Mouse (Mus musculus) testis, adult 2 months (tissue): ENCODE results near the gene Borcs5. TPM values are rescaled to one million over a fixed set of nuclear protein-coding genes. Genes with fewer than 3 reads are reported as not detected.

ENCODE experiments used
- H3K27ac ChIP-seq: fragments of 200-500 bp; 2 replicates; pipeline ENCODE4 v1.5.1; 2012; ENCODE audit warnings: low read depth, low read length; ENCODE audit not compliant: control insufficient read depth, insufficient read depth
- H3K27me3 ChIP-seq: fragments of 200-500 bp; 2 replicates; pipeline ENCODE4 v1.6.1; 2012; ENCODE audit warnings: mild to moderate bottlenecking, low read length, moderate library complexity; ENCODE audit not compliant: control insufficient read depth, insufficient read depth
- H3K36me3 ChIP-seq: fragments of 200-500 bp; 2 replicates; pipeline ENCODE4 v1.6.1; 2012; ENCODE audit warnings: mild to moderate bottlenecking, low read length; ENCODE audit not compliant: control insufficient read depth, insufficient read depth
- H3K4me1 ChIP-seq: fragments of 200-500 bp; 2 replicates; pipeline ENCODE4 v1.6.1; 2012; ENCODE audit warnings: low read length; ENCODE audit not compliant: control insufficient read depth, insufficient read depth
- H3K4me3 ChIP-seq: fragments of 200-500 bp; 2 replicates; pipeline ENCODE4 v1.5.1; 2012; ENCODE audit warnings: low read depth, mild to moderate bottlenecking, low read length, moderate library complexity, mixed read lengths; ENCODE audit not compliant: control insufficient read depth
- CTCF ChIP-seq: fragments of 200-500 bp; IDR thresholded peaks from 2 replicates; pipeline ENCODE4 v1.5.1; 2012; ENCODE audit warnings: low read depth, mild to moderate bottlenecking, inconsistent platforms, low read length, moderate library complexity; ENCODE audit not compliant: control insufficient read depth, insufficient read depth, insufficient replicate concordance
- POLR2A ChIP-seq: fragments of 200-500 bp; IDR thresholded peaks from 2 replicates; pipeline ENCODE4 v1.6.1; 2012; ENCODE audit warnings: low read depth, mild to moderate bottlenecking, inconsistent platforms, low read length, moderate library complexity; ENCODE audit not compliant: control insufficient read depth
- polyA plus RNA-seq: library from polyadenylated mRNA; depleted of rRNA; stranded (reverse); fragments of >200 nt; gene quantifications from 2 replicates; pipeline ENCODE4 v1.2.3, GENCODE M21; 2012

The Borcs5 gene
- polyA plus RNA-seq, 1 experiment = 7.9 TPM

- Histone ChIP-seq H3K36me3 (no peaks in the 10 kb centered on the region; the same call in 1 of the 2 replicates), H3K4me3 (no peak overlapping the region), H3K27ac (no peak overlapping the region), H3K4me1 (no peaks in the 10 kb centered on the region), H3K27me3 (no peaks in the 10 kb centered on the region)
- TF ChIP-seq POLR2A (no peak), CTCF (0 out of 2 replicates have a peak, but pooled peaks have one; percentile 0)
These were observed 79.4 kb downstream of the Borcs5 start for GRCm38 (mm10) chr6:134718668-134719065.

DNA sequence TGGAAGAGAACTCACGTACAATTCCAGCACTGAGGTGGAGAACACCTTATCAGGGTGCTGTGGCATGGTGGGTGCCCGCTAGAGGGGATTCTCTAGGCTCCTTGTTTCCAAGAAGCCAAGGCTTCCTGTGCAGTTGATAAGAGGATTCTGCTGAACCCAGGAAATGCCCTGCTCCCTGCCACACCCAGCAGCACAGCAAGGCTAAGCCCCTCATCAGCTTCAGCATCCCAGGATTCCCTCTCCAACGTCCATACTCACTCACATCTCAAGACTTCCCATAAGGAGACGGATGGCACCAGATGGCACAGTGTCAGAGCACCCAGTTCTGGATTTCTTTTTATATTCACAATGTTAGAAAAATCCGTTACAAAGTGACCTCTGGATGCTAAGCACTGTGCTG lies 79.8 kb downstream of the Borcs5 start:
- no peak for TF ChIP-seq POLR2A
- H3K27me3 ChIP-seq = no peaks in the 10 kb centered on the region
- H3K4me3 ChIP-seq = no peak overlapping the region
- H3K27ac ChIP-seq = no peak overlapping the region
- H3K4me1 ChIP-seq = no peaks in the 10 kb centered on the region
- no peaks in the 10 kb centered on the region; the same call in 1 of the 2 replicates for H3K36me3 ChIP-seq

DNA sequence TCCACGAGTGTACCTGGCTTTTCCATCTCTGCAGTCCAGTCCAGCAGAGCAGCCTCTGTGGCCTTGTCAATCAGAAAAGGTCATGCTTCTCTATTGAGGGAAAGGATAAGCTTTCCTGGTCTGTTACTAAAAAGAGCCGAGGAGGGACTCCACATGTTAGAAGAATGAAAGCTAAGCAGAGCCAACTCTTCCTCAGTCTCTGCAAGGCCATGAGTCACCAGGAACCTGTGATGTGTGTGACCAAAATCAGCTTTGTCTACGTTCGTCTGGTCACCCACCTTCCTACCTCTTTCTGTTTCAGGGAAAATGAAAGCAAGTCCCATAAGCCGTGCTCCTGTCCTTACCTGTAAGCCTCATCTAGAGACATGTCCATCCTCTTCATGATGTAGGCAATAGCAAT lies 80.8 kb downstream of the Borcs5 start:
- TF ChIP-seq POLR2A = no peak
- no peak for TF ChIP-seq CTCF
- Histone ChIP-seq H3K27me3 (no peaks in the 10 kb centered on the region), H3K4me1 (no peaks in the 10 kb centered on the region), H3K36me3 (no peaks in the 10 kb centered on the region; the same call in 1 of the 2 replicates), H3K4me3 (no peak overlapping the region), H3K27ac (no peak overlapping the region)

DNA sequence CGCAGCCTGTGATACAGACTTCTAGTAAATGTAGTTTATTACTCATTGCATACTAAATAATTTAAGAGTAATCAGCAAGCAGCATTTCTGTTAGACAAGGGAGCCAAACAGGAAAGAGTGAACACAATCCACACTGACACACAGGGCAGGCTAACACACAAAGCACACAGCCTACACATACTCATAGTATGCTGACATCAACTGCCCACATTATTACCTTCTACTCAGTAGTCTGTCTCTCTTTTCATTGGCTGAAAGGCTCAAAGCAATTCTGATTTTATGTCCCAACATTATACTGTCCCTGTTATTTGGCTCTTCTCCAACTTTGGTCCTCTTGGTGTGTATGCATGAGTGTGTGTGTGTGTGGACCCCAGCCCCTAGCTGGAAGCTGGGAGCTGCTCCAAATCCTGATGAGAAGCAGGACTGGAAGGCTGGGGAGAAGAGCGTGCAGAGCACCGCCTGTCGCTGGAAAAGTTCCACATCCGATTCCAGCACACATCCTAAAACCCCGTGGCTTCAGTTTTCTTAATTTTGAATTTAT lies 82.5 kb downstream of the Borcs5 start:
- Histone ChIP-seq H3K36me3 (no peaks in the 10 kb centered on the region; the same call in 1 of the 2 replicates), H3K27ac (no peak overlapping the region), H3K4me1 (no peaks in the 10 kb centered on the region), H3K27me3 (no peaks in the 10 kb centered on the region), H3K4me3 (no peak overlapping the region)
- TF ChIP-seq POLR2A (no peak), CTCF (no peak)

DNA sequence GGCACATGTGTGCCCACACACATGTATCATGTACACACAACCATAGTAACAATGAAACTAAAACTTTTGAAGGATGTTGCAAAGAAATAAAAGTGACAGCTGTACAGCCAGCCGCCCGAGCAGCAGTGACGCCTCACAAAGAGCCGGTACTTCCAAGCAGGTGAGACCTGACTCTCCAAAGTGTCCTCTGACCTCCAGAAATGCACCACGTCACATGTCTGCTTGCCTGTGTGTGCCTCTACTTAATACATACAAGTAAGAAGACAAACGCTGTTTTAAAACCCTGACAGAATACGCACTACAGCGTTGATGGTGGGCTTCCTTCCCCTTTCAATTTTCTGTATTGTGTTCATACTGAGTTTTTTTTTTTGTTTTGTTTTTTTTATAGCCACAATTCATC lies 83.6 kb downstream of the Borcs5 start:
- Histone ChIP-seq H3K27me3 (no peaks in the 10 kb centered on the region), H3K4me1 (no peaks in the 10 kb centered on the region), H3K36me3 (no peaks in the 10 kb centered on the region; the same call in 1 of the 2 replicates), H3K4me3 (no peak overlapping the region), H3K27ac (no peak overlapping the region)
- no peak for TF ChIP-seq CTCF
- no peak for TF ChIP-seq POLR2A

DNA sequence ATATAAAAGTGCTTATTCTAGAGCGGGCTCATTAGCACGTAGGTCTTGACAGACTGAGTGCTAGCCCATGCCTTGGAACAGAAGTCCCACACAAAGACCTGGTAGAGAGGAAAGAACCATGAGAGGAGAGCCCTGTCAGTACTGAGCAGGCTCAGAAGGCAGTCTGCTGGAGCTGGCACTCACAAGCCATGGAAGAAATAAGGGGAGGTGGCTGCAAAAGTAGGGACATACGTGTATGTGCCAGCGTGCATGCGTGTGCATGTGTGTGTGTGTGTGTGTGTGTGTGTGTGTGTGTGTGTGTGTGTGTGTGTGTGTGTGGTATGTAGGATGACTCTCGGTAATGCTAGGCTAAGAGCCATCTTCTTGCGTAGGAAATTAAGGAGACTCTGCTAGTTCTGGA lies 84.0 kb downstream of the Borcs5 start:
- Histone ChIP-seq H3K36me3 (no peaks in the 10 kb centered on the region; the same call in 1 of the 2 replicates), H3K27ac (no peak overlapping the region), H3K27me3 (no peaks in the 10 kb centered on the region), H3K4me1 (no peaks in the 10 kb centered on the region), H3K4me3 (no peak overlapping the region)
- no peak for TF ChIP-seq CTCF
- no peak for TF ChIP-seq POLR2A

- no peaks in the 10 kb centered on the region for H3K4me1 ChIP-seq
- no peak overlapping the region for H3K4me3 ChIP-seq
- H3K36me3 ChIP-seq = no peaks in the 10 kb centered on the region; the same call in 1 of the 2 replicates
- TF ChIP-seq POLR2A (no peak), CTCF (no peak)
- no peak overlapping the region for H3K27ac ChIP-seq
- H3K27me3 ChIP-seq = no peaks in the 10 kb centered on the region
These were observed 84.7 kb downstream of the Borcs5 start for GRCm38 (mm10) chr6:134723833-134724553.
